Mouse (Mus musculus) hindbrain, postnatal 0 days (tissue): ENCODE results near the gene Nme8. TPM values are rescaled to one million over a fixed set of nuclear protein-coding genes. Genes with fewer than 3 reads are reported as not detected.

Source experiments
- ATAC-seq: fragments of 200-750 bp; cut with Nextera tagmentation; 2 replicates; pipeline ENCODE4 v1.8.0; 2017; ENCODE audit warnings: mild to moderate bottlenecking, moderate TSS enrichment, moderate library complexity
- DNase-seq: peaks from one replicate; pipeline ENCODE4 v3.0.0-alpha.2; 2015; ENCODE audit warnings: low spot score
- H3K27ac ChIP-seq: fragments of 300-500 bp; sonication (generic); 2 replicates; pipeline ENCODE4 v1.5.1; 2014; ENCODE audit warnings: mild to moderate bottlenecking
- H3K27me3 ChIP-seq: fragments of 300-500 bp; sonication (generic); 2 replicates; pipeline ENCODE4 v1.6.1; 2014; ENCODE audit warnings: low read length, mixed read lengths; ENCODE audit not compliant: insufficient read depth
- H3K36me3 ChIP-seq: fragments of 300-500 bp; sonication (generic); 2 replicates; pipeline ENCODE4 v1.6.1; 2014; ENCODE audit warnings: low read length, mixed read lengths; ENCODE audit not compliant: insufficient read depth
- H3K4me1 ChIP-seq: fragments of 300-500 bp; sonication (generic); 2 replicates; pipeline ENCODE4 v1.6.1; 2014; ENCODE audit warnings: antibody characterized with exemption, low read length, mixed read lengths; ENCODE audit not compliant: insufficient read depth
- H3K4me2 ChIP-seq: fragments of 300-500 bp; sonication (generic); 2 replicates; pipeline ENCODE4 v1.6.1; 2014; ENCODE audit warnings: low read depth, mild to moderate bottlenecking, low read length, moderate library complexity, mixed read lengths
- H3K4me3 ChIP-seq: fragments of 300-500 bp; sonication (generic); 2 replicates; pipeline ENCODE4 v1.5.1; 2014; ENCODE audit warnings: low read length
- H3K9ac ChIP-seq: fragments of 300-500 bp; sonication (generic); replicated peaks from 2 replicates; pipeline ENCODE4 v1.6.1; 2014; ENCODE audit warnings: mild to moderate bottlenecking, low read length, moderate library complexity, mixed read lengths
- H3K9me3 ChIP-seq: fragments of 300-500 bp; sonication (generic); 2 replicates; pipeline ENCODE4 v1.6.1; 2016; ENCODE audit warnings: low read length, mixed read lengths
- CTCF ChIP-seq: IDR thresholded peaks from 2 replicates; pipeline ENCODE4 v1.5.1; 2016; ENCODE audit warnings: antibody characterized with exemption, control low read depth, low read depth
- WGBS: fragments of 180-500 bp; shearing (Covaris S2); extraction: QIAGEN DNeasy Blood & Tissue Kit; methylation state at CpG from one replicate; pipeline ENCODE4 v1.1.7; 2014; 5-methylcytosine and 5-hydroxymethylcytosine counted together
- polyA plus RNA-seq: library from polyadenylated mRNA; unstranded; fragments of >200 nt; fragmentation: Nextera tagmentation; extraction: Ambion mirVana; gene quantifications from 2 replicates; pipeline ENCODE4 v1.2.1, GENCODE M21; 2015
- total RNA-seq: library from RNA; depleted of rRNA; stranded (reverse); fragments of >200 nt; gene quantifications from 2 replicates; pipeline ENCODE4 v1.2.3, GENCODE M21; 2014

Nme8 gene
- total and polyA plus RNA-seq, 2 experiments from 2014 or later: 0.41 TPM; not detected in 1

DNA sequence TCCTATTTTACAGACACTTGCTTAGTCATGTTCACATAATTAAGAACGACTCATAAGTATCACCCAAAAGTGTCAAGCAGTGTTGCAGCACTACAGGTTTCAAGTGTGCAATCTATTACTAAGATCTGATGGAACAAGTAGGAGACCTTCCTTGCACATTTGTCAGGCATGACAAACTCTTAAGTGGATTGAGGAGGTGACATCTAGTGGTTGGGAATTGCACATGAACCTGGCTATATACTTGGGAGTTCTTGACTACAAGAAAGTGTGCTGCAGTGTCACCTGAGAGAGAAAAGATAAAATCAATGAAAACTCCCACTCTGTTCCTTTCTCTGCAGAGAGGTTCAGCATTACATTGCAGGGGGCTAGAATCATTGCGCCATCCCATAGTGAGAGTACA, 53.4 kb downstream of the Nme8 start:
- 79% methylated on average over 2 of the region's 2 CpGs for WGBS
- no peak overlapping the region for H3K9ac ChIP-seq
- ATAC-seq (peak; percentile 45; the same call in 1 of the 2 replicates), DNase-seq (peak; percentile 42)
- no peaks in the 10 kb centered on the region for H3K27me3 ChIP-seq
- H3K4me2 ChIP-seq: no peak overlapping the region
- H3K36me3 ChIP-seq: no peaks in the 10 kb centered on the region
- no peak overlapping the region for H3K4me3 ChIP-seq
- H3K9me3 ChIP-seq: no peaks in the 10 kb centered on the region
- H3K27ac ChIP-seq: no peak overlapping the region
- no peaks in the 10 kb centered on the region for H3K4me1 ChIP-seq
- TF ChIP-seq CTCF: peak; percentile 62

- WGBS: 76% methylated on average over 1 of the region's 1 CpGs
- Histone ChIP-seq H3K4me2 (no peak overlapping the region), H3K9me3 (no peaks in the 10 kb centered on the region), H3K4me3 (no peak overlapping the region), H3K36me3 (no peaks in the 10 kb centered on the region), H3K4me1 (no peaks in the 10 kb centered on the region), H3K27me3 (no peaks in the 10 kb centered on the region), H3K9ac (no peak overlapping the region), H3K27ac (no peak overlapping the region)
- no peak for DNase-seq
- no peak for TF ChIP-seq CTCF
- no peak for ATAC-seq
Measured at GRCm38 (mm10) chr13:19643519-19643918, 54.1 kb downstream of the Nme8 start.

GRCm38 (mm10) chr13:19640203-19640851, 57.3 kb downstream of the Nme8 start:
- WGBS: 70% methylated on average over 2 of the region's 2 CpGs
- TF ChIP-seq CTCF: peak; percentile 60
- Histone ChIP-seq H3K4me1 (no peaks in the 10 kb centered on the region), H3K4me3 (no peak overlapping the region), H3K27ac (no peak overlapping the region), H3K9me3 (no peaks in the 10 kb centered on the region), H3K27me3 (no peaks in the 10 kb centered on the region), H3K9ac (no peak overlapping the region), H3K4me2 (no peak overlapping the region), H3K36me3 (no peaks in the 10 kb centered on the region)
- DNase-seq: peak; percentile 68
- 0 out of 2 replicates have a peak, but pooled peaks have one; percentile 62 for ATAC-seq

GRCm38 (mm10) chr13:19636131-19636530, 61.5 kb downstream of the Nme8 start:
- TF ChIP-seq CTCF: peak; percentile 73
- no peaks in the 10 kb centered on the region for H3K4me1 ChIP-seq
- WGBS: 74% methylated on average over 4 of the region's 4 CpGs
- H3K9ac ChIP-seq: no peak overlapping the region
- no peaks in the 10 kb centered on the region for H3K36me3 ChIP-seq
- ATAC-seq (no peak), DNase-seq (peak; percentile 57)
- no peaks in the 10 kb centered on the region for H3K27me3 ChIP-seq
- no peak overlapping the region for H3K27ac ChIP-seq
- no peak overlapping the region for H3K4me3 ChIP-seq
- no peak overlapping the region for H3K4me2 ChIP-seq
- no peaks in the 10 kb centered on the region for H3K9me3 ChIP-seq

DNA sequence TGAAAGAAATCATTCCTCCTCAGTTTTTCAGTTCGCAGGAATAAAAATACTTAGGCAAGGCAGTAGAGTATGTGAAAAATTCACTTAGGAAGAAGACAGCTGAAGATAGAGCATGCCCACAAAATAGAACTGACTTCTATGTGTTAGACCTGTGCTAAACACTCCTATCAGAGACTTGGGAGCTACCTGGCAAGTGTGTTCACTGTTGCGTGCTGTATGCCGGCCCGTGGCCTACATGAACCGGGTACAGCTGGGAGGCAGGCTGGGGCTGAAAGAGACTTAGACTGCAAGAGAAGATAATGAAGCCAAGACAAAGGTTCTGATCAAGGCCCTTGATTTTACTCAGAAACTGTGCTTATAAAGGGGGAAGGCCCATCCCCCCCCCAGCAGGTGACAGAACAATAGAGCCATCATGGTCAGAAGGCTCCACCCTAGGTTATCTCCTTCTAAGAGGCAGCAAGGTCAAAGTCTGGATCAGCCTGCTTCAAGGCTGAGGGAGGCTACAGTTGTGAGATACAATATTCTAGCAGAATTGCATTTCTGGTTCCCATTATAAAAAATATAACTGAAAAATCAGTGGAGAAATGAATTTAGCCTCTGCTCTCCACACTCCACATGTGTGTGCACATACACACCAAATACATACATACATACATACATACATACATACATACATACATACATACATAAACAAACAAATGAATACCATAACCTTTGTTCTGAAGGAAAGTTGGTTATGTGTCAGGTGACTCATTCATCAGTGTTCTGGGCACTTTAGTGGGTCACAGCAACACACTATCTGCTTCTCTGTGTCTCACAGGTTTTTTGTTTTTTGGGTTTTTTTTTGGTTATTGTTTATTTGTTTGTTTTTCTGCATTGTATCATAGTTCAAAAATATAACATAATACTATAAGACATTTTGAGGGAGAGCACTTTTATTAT, 66.6 kb downstream of the Nme8 start:
- no peak overlapping the region for H3K4me2 ChIP-seq
- no peak overlapping the region for H3K27ac ChIP-seq
- TF ChIP-seq CTCF: no peak
- no peak overlapping the region for H3K4me3 ChIP-seq
- 92% methylated on average over 5 of the region's 5 CpGs for WGBS
- no peak overlapping the region for H3K9ac ChIP-seq
- no peak for DNase-seq
- H3K9me3 ChIP-seq: no peaks in the 10 kb centered on the region
- no peaks in the 10 kb centered on the region for H3K36me3 ChIP-seq
- H3K27me3 ChIP-seq: no peaks in the 10 kb centered on the region
- no peak for ATAC-seq
- H3K4me1 ChIP-seq: no peaks in the 10 kb centered on the region

- no peaks in the 10 kb centered on the region for H3K9me3 ChIP-seq
- ATAC-seq (no peak), DNase-seq (no peak)
- H3K27ac ChIP-seq: no peak overlapping the region
- H3K4me3 ChIP-seq: no peak overlapping the region
- no peaks in the 10 kb centered on the region; the same call in 1 of the 2 replicates for H3K27me3 ChIP-seq
- 88% methylated on average over 1 of the region's 1 CpGs for WGBS
- no peak overlapping the region for H3K4me2 ChIP-seq
- H3K4me1 ChIP-seq: peaks cover 9% of the 10 kb centered on the region; the same call in 1 of the 2 replicates
- H3K36me3 ChIP-seq: no peaks in the 10 kb centered on the region
- TF ChIP-seq CTCF: no peak
- no peak overlapping the region for H3K9ac ChIP-seq
Measured at GRCm38 (mm10) chr13:19626473-19626872, 71.1 kb downstream of the Nme8 start.
